Mouse (Mus musculus) cerebellum, adult 2 months (tissue): ENCODE measurements around the gene Olfr555.

Experiments used
- CTCF ChIP-seq: fragments of 200-500 bp; IDR thresholded peaks from 2 replicates; pipeline ENCODE4 v1.5.1; 2011; ENCODE audit warnings: low read depth, mild to moderate bottlenecking, control low read depth, low read length, moderate library complexity, borderline replicate concordance; ENCODE audit not compliant: insufficient read depth
- POLR2A ChIP-seq: fragments of 200-500 bp; IDR thresholded peaks from 2 replicates; pipeline ENCODE4 v1.6.1; 2011; ENCODE audit warnings: low read length, control low read depth, borderline replicate concordance; ENCODE audit not compliant: insufficient read depth

- TF ChIP-seq CTCF, result no peak
- TF ChIP-seq POLR2A, result no peak
Observed at GRCm38 (mm10) chr7:102638132-102638531, 20.5 kb upstream of the Olfr555 start, which contains the start of gene Olfr554.
